21 mouse cellular contexts compared by ENCODE assay signal in genomic region chr7:68905793-68906192, GRCm38 (mm10).
A peak's percentile ranks its signal among the peaks of the same experiment; 100 is the strongest.
DNase-seq lines count a peak whose midpoint lies in the region; ATAC-seq lines count a peak whose summit lies in the region.
"Had no signal": no experiment of that assay in that cellular context is flagged by ENCODE, and none has a peak within 500 bp of the region (broad histone marks: within the 10 kb centered on the region; RNA-seq: fewer than 3 reads in every experiment).

No protein-coding gene starts in this region.

- no peak overlapping the region for H3K9ac ChIP-seq in forebrain, embryonic 14.5 days (ENCODE audit: low read length)
- H3K9ac ChIP-seq in forebrain, embryonic 11.5 days (ENCODE audit: low read length) = no peak overlapping the region
- no peak overlapping the region for H3K9ac ChIP-seq in midbrain, embryonic 15.5 days
- no peak overlapping the region for H3K9ac ChIP-seq in midbrain, embryonic 14.5 days (replicated peaks; ENCODE audit: low read length)
- H3K9ac ChIP-seq: hindbrain, embryonic 14.5 days; limb, embryonic 15.5 days had no signal

- intact Hi-C loops in heart, postnatal 25 days (cut with DNase I) = no loop called here

- H3K4me2 ChIP-seq in forebrain, embryonic 14.5 days (ENCODE audit: low read length) = no peak overlapping the region
- no peak overlapping the region for H3K4me2 ChIP-seq in forebrain, embryonic 11.5 days (ENCODE audit: low read depth, low read length, severe bottlenecking)
- H3K4me2 ChIP-seq in midbrain, embryonic 15.5 days = no peak overlapping the region
- no peak overlapping the region for H3K4me2 ChIP-seq in midbrain, embryonic 14.5 days (ENCODE audit: low read length)
- H3K4me2 ChIP-seq: heart, embryonic 11.5 days; hindbrain, embryonic 14.5 days; limb, embryonic 15.5 days had no signal

- H3K27me3 ChIP-seq in forebrain, embryonic 14.5 days (replicated peaks; ENCODE audit: control insufficient read depth, insufficient read depth, low read length) = no peaks in the 10 kb centered on the region
- no peaks in the 10 kb centered on the region for H3K27me3 ChIP-seq in forebrain, embryonic 11.5 days (ENCODE audit: control insufficient read depth, insufficient read depth, low read length)
- no peaks in the 10 kb centered on the region for H3K27me3 ChIP-seq in midbrain, embryonic 15.5 days (replicated peaks)
- H3K27me3 ChIP-seq in midbrain, embryonic 14.5 days (ENCODE audit: control insufficient read depth, insufficient read depth, low read length) = no peaks in the 10 kb centered on the region
- H3K27me3 ChIP-seq: CH12.LX; limb, embryonic 15.5 days had no signal

- 72% methylated on average over 4 of the region's 4 CpGs for WGBS in forebrain, embryonic 14.5 days
- WGBS in forebrain, embryonic 11.5 days = 87% methylated on average over 4 of the region's 4 CpGs
- 91% methylated on average over 4 of the region's 4 CpGs for WGBS in midbrain, embryonic 15.5 days
- WGBS in midbrain, embryonic 14.5 days = 95% methylated on average over 4 of the region's 4 CpGs

- H3K36me3 ChIP-seq in forebrain, embryonic 14.5 days (ENCODE audit: control insufficient read depth, insufficient read depth, low read length) = no peaks in the 10 kb centered on the region
- H3K36me3 ChIP-seq in forebrain, embryonic 11.5 days (ENCODE audit: control insufficient read depth, insufficient read depth, low read length) = no peaks in the 10 kb centered on the region
- H3K36me3 ChIP-seq in midbrain, embryonic 15.5 days (replicated peaks) = no peaks in the 10 kb centered on the region
- no peaks in the 10 kb centered on the region for H3K36me3 ChIP-seq in midbrain, embryonic 14.5 days (ENCODE audit: control insufficient read depth, insufficient read depth, low read length)
- H3K36me3 ChIP-seq: limb, embryonic 15.5 days had no signal

- H3K27ac ChIP-seq in forebrain, embryonic 14.5 days (ENCODE audit: low read depth, low read length) = no peak overlapping the region
- no peak overlapping the region for H3K27ac ChIP-seq in forebrain, embryonic 11.5 days (ENCODE audit: low read depth, low read length)
- H3K27ac ChIP-seq in midbrain, embryonic 15.5 days = 0 out of 2 replicates have a peak overlapping the region, but pooled peaks have one; percentile 34
- H3K27ac ChIP-seq in midbrain, embryonic 14.5 days (replicated peaks; ENCODE audit: low read depth, low read length) = no peak overlapping the region
- H3K27ac ChIP-seq: gastrocnemius, adult 2 months; hindbrain, embryonic 14.5 days; limb, embryonic 15.5 days had no signal

- ATAC-seq in forebrain, embryonic 14.5 days = no peak
- no peak for ATAC-seq in forebrain, embryonic 11.5 days (replicated peaks; ENCODE audit: low FRiP score)
- no peak for ATAC-seq in midbrain, embryonic 15.5 days (replicated peaks)
- no peak for ATAC-seq in midbrain, embryonic 14.5 days (ENCODE audit: low FRiP score, low TSS enrichment)

- peaks cover 2% of the 10 kb centered on the region; the same call in 1 of the 2 replicates for H3K4me1 ChIP-seq in forebrain, embryonic 14.5 days (ENCODE audit: control insufficient read depth, insufficient read depth, low read length)
- no peaks in the 10 kb centered on the region for H3K4me1 ChIP-seq in forebrain, embryonic 11.5 days (replicated peaks; ENCODE audit: control insufficient read depth, insufficient read depth, low read length)
- H3K4me1 ChIP-seq in midbrain, embryonic 15.5 days = 0 out of 2 replicates have a peak, but pooled peaks cover 4% of the 10 kb centered on the region
- peaks cover 14% of the 10 kb centered on the region for H3K4me1 ChIP-seq in midbrain, embryonic 14.5 days (ENCODE audit: control insufficient read depth, insufficient read depth, low read length)
- H3K4me1 ChIP-seq: limb, embryonic 15.5 days had no signal

- DNase-seq in forebrain, embryonic 14.5 days (ENCODE audit: low spot score) = peak; percentile 42
- no peak for DNase-seq in forebrain, embryonic 11.5 days (ENCODE audit: low spot score)
- peak; percentile 9 for DNase-seq in heart, postnatal 4 days
- no peak for DNase-seq in heart, postnatal 25 days (ENCODE audit: low spot score)
- DNase-seq in midbrain, embryonic 14.5 days = no peak
- peak; percentile 13 for DNase-seq in telencephalon, adult 2 months (ENCODE audit: low read depth, low spot score)
- DNase-seq: adrenal gland, postnatal 25 days; cerebellum, adult 18-20 months; gastrocnemius, adult 2 months; heart, postnatal 14 days; kidney, adult 9 months; kidney, postnatal 25 days; lung, postnatal 14 days; spleen, adult 18-20 months; thymus, adult 18-20 months; thymus, postnatal 4 days had no signal

- no peak overlapping the region for H3K4me3 ChIP-seq in forebrain, embryonic 14.5 days (ENCODE audit: low read depth, low read length)
- no peak overlapping the region for H3K4me3 ChIP-seq in forebrain, embryonic 11.5 days (ENCODE audit: low read depth, low read length)
- no peak overlapping the region for H3K4me3 ChIP-seq in midbrain, embryonic 15.5 days
- H3K4me3 ChIP-seq in midbrain, embryonic 14.5 days (replicated peaks; ENCODE audit: low read depth, low read length) = no peak overlapping the region
- H3K4me3 ChIP-seq: gastrocnemius, adult 2 months; limb, embryonic 15.5 days had no signal

- H3K9me3 ChIP-seq in forebrain, embryonic 14.5 days (replicated peaks; ENCODE audit: control insufficient read depth, low read length) = no peaks in the 10 kb centered on the region
- no peaks in the 10 kb centered on the region for H3K9me3 ChIP-seq in forebrain, embryonic 11.5 days (ENCODE audit: control insufficient read depth, low read length)
- H3K9me3 ChIP-seq in midbrain, embryonic 15.5 days = no peaks in the 10 kb centered on the region
- H3K9me3 ChIP-seq in midbrain, embryonic 14.5 days (ENCODE audit: control insufficient read depth, low read length) = no peaks in the 10 kb centered on the region
- H3K9me3 ChIP-seq: limb, embryonic 15.5 days had no signal

Comparison
In these comparisons a context has a peak if more than half of its experiments do, and no peak if none do; other contexts are left out.
1. DNase-seq: peak in forebrain, embryonic 14.5 days (single experiment), heart, postnatal 4 days (single experiment) and telencephalon, adult 2 months (single experiment); none in forebrain, embryonic 11.5 days (single experiment), heart, postnatal 25 days (single experiment) and midbrain, embryonic 14.5 days (single experiment).